Mouse (Mus musculus): Measurements from ENCODE around the gene Fam107b. TPM values are rescaled to one million over a fixed set of nuclear protein-coding genes. Genes with fewer than 3 reads are reported as not detected.

Gene Fam107b
- polyA plus RNA-seq, 2 experiments, result 9.8 to 20.8 TPM

GRCm38 (mm10) chr2:3657811-3658730, 87.8 kb downstream of the Fam107b start:
- Histone ChIP-seq H3K36me3 (replicated peaks; ENCODE audit: control insufficient read depth, insufficient read depth, low read depth) (no peaks in the 10 kb centered on the region), H3K4me1 (replicated peaks; ENCODE audit: control insufficient read depth in 2 of 2, insufficient read depth in 2 of 2, low read length in 1 of 2) (peaks cover 5 to 22% of the 10 kb centered on the region in 2 experiments), H3K9me3 (ENCODE audit: control insufficient read depth, low read length) (no peaks in the 10 kb centered on the region), H3K27me3 (ENCODE audit: control insufficient read depth, insufficient read depth, low read length) (no peaks in the 10 kb centered on the region), H3K4me2 (ENCODE audit: low read depth) (no peak overlapping the region), H3K27ac (peak overlapping the region; percentile 18), H3K9ac (replicated peaks) (no peak overlapping the region), H3K4me3 (ENCODE audit: insufficient read depth in 1 of 2, low read depth in 2 of 2, low read length in 2 of 2) (no peak overlapping the region)
- 29% methylated on average over 9 of the region's 11 CpGs for WGBS (ENCODE audit: insufficient replicate concordance)
- DNase-seq (ENCODE audit: low read depth in 3 of 3, low spot score in 3 of 3) (peak; percentile 36 to 56 (median 42)), ATAC-seq (ENCODE audit: insufficient read depth) (peak; percentile 75)
- TF ChIP-seq EP300 (IDR thresholded peaks at IDR 0.05; ENCODE audit: low read depth) (peak; percentile 62), CTCF (IDR thresholded peaks at IDR 0.05; ENCODE audit: low read depth) (no peak)

- no peaks in the 10 kb centered on the region for H3K9me3 ChIP-seq (ENCODE audit: control insufficient read depth, low read length)
- no peaks in the 10 kb centered on the region for H3K27me3 ChIP-seq (ENCODE audit: control insufficient read depth, insufficient read depth, low read length)
- no peak overlapping the region for H3K4me2 ChIP-seq (ENCODE audit: low read depth)
- peaks cover 5 to 24% of the 10 kb centered on the region in 2 experiments for H3K4me1 ChIP-seq (replicated peaks; ENCODE audit: control insufficient read depth in 2 of 2, insufficient read depth in 2 of 2, low read length in 1 of 2)
- no peak for DNase-seq (ENCODE audit: low read depth in 3 of 3, low spot score in 3 of 3)
- TF ChIP-seq EP300 (IDR thresholded peaks at IDR 0.05; ENCODE audit: low read depth) (no peak), CTCF (IDR thresholded peaks at IDR 0.05; ENCODE audit: low read depth) (no peak)
- ATAC-seq (ENCODE audit: insufficient read depth), result no peak
- H3K27ac ChIP-seq, result no peak overlapping the region
- 32% methylated on average over 4 of the region's 4 CpGs for WGBS (ENCODE audit: insufficient replicate concordance)
- no peak overlapping the region for H3K4me3 ChIP-seq (ENCODE audit: insufficient read depth in 1 of 2, low read depth in 2 of 2, low read length in 2 of 2)
- H3K36me3 ChIP-seq (replicated peaks; ENCODE audit: control insufficient read depth, insufficient read depth, low read depth), result no peaks in the 10 kb centered on the region
- H3K9ac ChIP-seq (replicated peaks), result no peak overlapping the region
Measured at GRCm38 (mm10) chr2:3658900-3659299, 88.6 kb downstream of the Fam107b start.

- no peaks in the 10 kb centered on the region for H3K36me3 ChIP-seq (replicated peaks; ENCODE audit: control insufficient read depth, insufficient read depth, low read depth)
- no peak overlapping the region for H3K4me3 ChIP-seq (ENCODE audit: insufficient read depth in 1 of 2, low read depth in 2 of 2, low read length in 2 of 2)
- no peaks in the 10 kb centered on the region for H3K27me3 ChIP-seq (ENCODE audit: control insufficient read depth, insufficient read depth, low read length)
- H3K4me1 ChIP-seq (replicated peaks; ENCODE audit: control insufficient read depth in 2 of 2, insufficient read depth in 2 of 2, low read length in 1 of 2), result peaks cover 5 to 27% of the 10 kb centered on the region in 2 experiments
- no peaks in the 10 kb centered on the region for H3K9me3 ChIP-seq (ENCODE audit: control insufficient read depth, low read length)
- ATAC-seq (ENCODE audit: insufficient read depth), result no peak
- no peak for TF ChIP-seq CTCF (IDR thresholded peaks at IDR 0.05; ENCODE audit: low read depth)
- no peak for TF ChIP-seq EP300 (IDR thresholded peaks at IDR 0.05; ENCODE audit: low read depth)
- no peak overlapping the region for H3K4me2 ChIP-seq (ENCODE audit: low read depth)
- 33% methylated on average over 5 of the region's 5 CpGs for WGBS (ENCODE audit: insufficient replicate concordance)
- DNase-seq (ENCODE audit: low read depth in 3 of 3, low spot score in 3 of 3), result no peak
- H3K9ac ChIP-seq (replicated peaks), result no peak overlapping the region
- no peak overlapping the region for H3K27ac ChIP-seq
Measured at GRCm38 (mm10) chr2:3659300-3659910, 89.1 kb downstream of the Fam107b start.

- WGBS (ENCODE audit: insufficient replicate concordance), result 18% methylated on average over 6 of the region's 6 CpGs
- H3K4me3 ChIP-seq (ENCODE audit: insufficient read depth in 1 of 2, low read depth in 2 of 2, low read length in 2 of 2), result no peak overlapping the region
- peak; percentile 35 to 45 (median 41) for DNase-seq (ENCODE audit: low read depth in 3 of 3, low spot score in 3 of 3)
Measured at GRCm38 (mm10) chr2:3664086-3664485, 93.8 kb downstream of the Fam107b start.

GRCm38 (mm10) chr2:3668682-3669081, 98.4 kb downstream of the Fam107b start:
- H3K9me3 ChIP-seq (ENCODE audit: control insufficient read depth, low read length), result no peaks in the 10 kb centered on the region
- DNase-seq (ENCODE audit: low read depth in 3 of 3, low spot score in 3 of 3) (peak; percentile 17 to 43 (median 25)), ATAC-seq (ENCODE audit: insufficient read depth) (0 out of 2 replicates have a peak, but pooled peaks have one; percentile 28)
- H3K4me2 ChIP-seq (ENCODE audit: low read depth), result no peak overlapping the region
- H3K9ac ChIP-seq (replicated peaks), result no peak overlapping the region
- H3K4me1 ChIP-seq (replicated peaks; ENCODE audit: control insufficient read depth in 2 of 2, insufficient read depth in 2 of 2, low read length in 1 of 2), result peaks cover 0 to 9% of the 10 kb centered on the region in 2 experiments; a peak in 2 of 4 replicates
- TF ChIP-seq CTCF (IDR thresholded peaks at IDR 0.05; ENCODE audit: low read depth), result no peak
- no peak for TF ChIP-seq EP300 (IDR thresholded peaks at IDR 0.05; ENCODE audit: low read depth)
- no peaks in the 10 kb centered on the region for H3K36me3 ChIP-seq (replicated peaks; ENCODE audit: control insufficient read depth, insufficient read depth, low read depth)
- WGBS (ENCODE audit: insufficient replicate concordance), result 36% methylated on average over 3 of the region's 3 CpGs
- no peaks in the 10 kb centered on the region for H3K27me3 ChIP-seq (ENCODE audit: control insufficient read depth, insufficient read depth, low read length)
- H3K27ac ChIP-seq, result no peak overlapping the region
- H3K4me3 ChIP-seq (ENCODE audit: insufficient read depth in 1 of 2, low read depth in 2 of 2, low read length in 2 of 2), result no peak overlapping the region

More at GRCm38 (mm10) chr2:3664086-3664485, 93.8 kb downstream of the Fam107b start:
- Histone ChIP-seq H3K4me1 (replicated peaks; ENCODE audit: control insufficient read depth in 2 of 2, insufficient read depth in 2 of 2, low read length in 1 of 2) (peaks cover 0 to 8% of the 10 kb centered on the region in 2 experiments; a peak in 2 of 4 replicates), H3K4me2 (ENCODE audit: low read depth) (no peak overlapping the region), H3K27ac (no peak overlapping the region), H3K9ac (replicated peaks) (no peak overlapping the region), H3K9me3 (ENCODE audit: control insufficient read depth, low read length) (no peaks in the 10 kb centered on the region), H3K36me3 (replicated peaks; ENCODE audit: control insufficient read depth, insufficient read depth, low read depth) (no peaks in the 10 kb centered on the region), H3K27me3 (ENCODE audit: control insufficient read depth, insufficient read depth, low read length) (no peaks in the 10 kb centered on the region)
- ATAC-seq (ENCODE audit: insufficient read depth), result peak; percentile 31; the same call in 1 of the 2 replicates
- TF ChIP-seq EP300 (IDR thresholded peaks at IDR 0.05; ENCODE audit: low read depth), result peak; percentile 32; the same call in 1 of the 2 replicates
- no peak for TF ChIP-seq CTCF (IDR thresholded peaks at IDR 0.05; ENCODE audit: low read depth)

Measured in liver, embryonic 14.5 days (tissue).